Mouse (Mus musculus) erythroid progenitor cell, adult 5-6 weeks (primary cell): Measurements from ENCODE around the gene Dnajb12. TPM values are rescaled to one million over a fixed set of nuclear protein-coding genes. Genes with fewer than 3 reads are reported as not detected.
A peak's percentile ranks its signal among the peaks of the same experiment; 100 is the strongest.
"Not testable (repeated sequence)": the region's sequence is repeated elsewhere in the genome, so short reads cannot be mapped to it uniquely, and the experiment has no call there.

ENCODE experiments used
- ATAC-seq: replicated peaks from 2 replicates; pipeline ENCODE4 v1.8.0; 2016; ENCODE audit warnings: moderate number of reproducible peaks, mild to moderate bottlenecking, moderate TSS enrichment, inconsistent platforms; ENCODE audit not compliant: poor library complexity, low FRiP score, severe bottlenecking
- total RNA-seq, 2 experiments: library from RNA; stranded (forward) in 1 of 2; stranded (reverse) in 1 of 2; fragments of 150-400 nt in 1 of 2; fragments of 186-747, 209-891 nt in 1 of 2; gene quantifications; 2 replicates each; pipeline versions ENCODE4 v1.2.3 to v1.2.4; 2015 to 2017; ENCODE audit warnings: low replicate concordance in 2 of 2

The Dnajb12 gene
- total RNA-seq, 2 experiments from 2014 or later: 27.2 to 30.4 TPM

DNA sequence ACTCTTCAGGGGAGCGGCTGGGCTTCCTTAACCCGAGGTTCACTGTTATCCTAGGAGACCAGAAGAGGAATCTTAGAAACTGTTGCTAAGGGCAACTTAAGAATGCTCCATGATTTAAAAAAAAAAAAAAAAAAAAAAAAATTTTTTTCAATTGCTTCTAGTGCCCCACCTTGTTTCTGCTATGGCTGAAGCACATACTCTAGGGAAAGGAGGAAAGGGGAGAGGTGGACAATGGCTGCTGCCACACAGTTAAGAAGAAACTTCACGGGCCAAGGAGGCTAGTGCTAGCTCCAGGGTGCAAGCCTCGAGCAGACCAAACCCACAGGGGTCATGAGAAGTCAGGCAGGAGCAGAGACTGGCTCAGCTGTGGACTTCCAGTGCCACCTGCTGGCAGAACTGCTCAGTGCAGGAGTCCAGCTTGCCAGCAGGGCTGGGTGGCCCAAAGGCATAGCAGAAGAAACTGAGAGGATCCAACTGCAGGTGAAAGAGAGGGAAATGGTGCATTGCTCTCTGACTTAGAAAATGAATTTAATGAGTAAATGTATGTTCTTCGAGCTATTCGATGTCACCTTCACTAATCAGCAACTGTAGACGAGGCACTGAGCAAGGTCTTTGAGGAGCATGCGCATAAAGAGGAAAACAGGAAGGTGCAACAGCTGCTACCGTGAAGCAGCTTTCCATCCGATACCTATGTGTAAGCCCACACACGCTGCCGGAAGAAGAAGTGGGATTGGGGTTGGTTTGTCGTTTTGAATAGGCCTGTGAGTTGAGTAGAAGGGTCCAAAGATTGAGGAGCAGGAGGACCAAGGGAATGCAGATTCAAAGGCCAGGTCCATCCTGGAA, 14.3 kb upstream of the Dnajb12 start:
- ATAC-seq: peak; percentile 90

DNA sequence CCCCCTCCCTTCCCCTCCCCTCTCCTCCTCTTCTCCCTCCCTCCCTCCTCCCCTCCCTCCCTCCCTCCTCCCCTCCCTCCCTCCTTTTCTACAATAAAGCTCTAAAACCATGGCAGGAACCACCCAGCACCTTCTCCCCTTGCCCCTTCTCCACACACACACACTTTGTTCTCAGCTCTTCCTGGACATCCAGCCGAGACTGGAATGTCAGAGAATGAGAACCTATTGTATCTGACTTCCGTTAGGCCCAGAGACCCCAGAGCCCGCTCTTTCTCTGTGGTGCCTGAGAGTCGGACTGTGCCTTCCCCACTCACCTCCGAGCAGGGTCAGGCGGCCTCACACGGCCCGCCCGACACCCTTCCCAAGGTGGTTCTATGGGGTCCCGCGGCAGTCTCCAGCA, 11.1 kb upstream of the Dnajb12 start:
- no peak for ATAC-seq

DNA sequence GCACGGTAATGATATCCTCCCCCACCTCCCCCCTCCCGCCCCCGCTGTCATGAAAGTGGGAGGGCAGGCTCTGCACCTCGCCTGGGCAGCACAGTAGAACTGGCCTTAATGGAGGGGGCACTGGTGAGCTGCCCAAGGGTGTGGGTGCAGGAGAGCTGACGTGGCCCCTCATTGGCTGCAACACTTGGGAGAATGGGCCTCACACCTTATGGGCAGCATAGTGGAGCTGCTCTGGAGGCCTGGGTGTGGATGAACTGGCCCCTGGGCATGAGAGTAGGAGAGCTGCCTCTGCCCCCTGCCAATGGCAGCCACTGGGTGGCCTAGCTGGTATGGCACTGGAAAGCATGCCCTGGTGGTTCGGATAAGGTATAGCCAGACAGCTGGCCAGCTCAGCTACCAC, 9.3 kb upstream of the Dnajb12 start:
- ATAC-seq: no peak

DNA sequence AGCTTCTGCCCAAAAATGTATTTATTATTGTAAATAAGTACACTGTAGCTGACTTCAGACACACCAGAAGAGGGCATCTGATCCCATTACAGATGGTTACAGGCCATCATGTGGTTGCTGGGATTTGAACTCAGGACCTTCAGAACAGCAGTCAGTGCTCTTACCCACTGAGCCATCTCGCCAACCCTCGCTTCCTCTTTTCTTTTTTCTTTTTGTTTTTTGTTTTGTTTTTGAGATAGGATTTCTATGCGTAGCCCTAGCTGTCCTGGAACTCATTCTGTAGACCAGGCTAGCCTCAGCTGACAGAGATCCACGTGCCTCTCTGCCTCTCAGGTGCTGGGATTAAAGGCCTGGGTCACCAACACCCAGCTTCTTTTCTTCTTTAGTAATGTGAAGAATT, 6.7 kb upstream of the Dnajb12 start:
- ATAC-seq: not testable (repeated sequence)

DNA sequence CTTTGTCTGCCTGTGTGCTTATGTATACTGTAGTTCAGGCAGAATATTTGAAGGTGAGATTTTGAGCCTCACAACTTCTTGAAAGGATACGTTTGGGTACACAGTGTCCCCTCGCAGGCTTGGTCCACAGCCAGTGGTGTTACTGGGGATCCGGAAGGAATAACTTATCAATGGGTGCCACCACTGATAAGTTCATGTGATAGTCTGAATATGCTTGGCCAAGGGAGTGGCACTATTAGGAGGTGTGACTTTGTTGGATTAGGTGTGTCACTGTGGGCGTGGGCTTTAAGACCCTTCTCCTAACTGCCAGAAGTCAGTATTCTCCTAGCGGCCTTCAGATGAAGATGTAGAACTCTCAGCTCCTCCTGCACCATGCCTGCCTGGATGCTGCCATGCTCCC, 6.2 kb upstream of the Dnajb12 start:
- ATAC-seq: peak; percentile 60

DNA sequence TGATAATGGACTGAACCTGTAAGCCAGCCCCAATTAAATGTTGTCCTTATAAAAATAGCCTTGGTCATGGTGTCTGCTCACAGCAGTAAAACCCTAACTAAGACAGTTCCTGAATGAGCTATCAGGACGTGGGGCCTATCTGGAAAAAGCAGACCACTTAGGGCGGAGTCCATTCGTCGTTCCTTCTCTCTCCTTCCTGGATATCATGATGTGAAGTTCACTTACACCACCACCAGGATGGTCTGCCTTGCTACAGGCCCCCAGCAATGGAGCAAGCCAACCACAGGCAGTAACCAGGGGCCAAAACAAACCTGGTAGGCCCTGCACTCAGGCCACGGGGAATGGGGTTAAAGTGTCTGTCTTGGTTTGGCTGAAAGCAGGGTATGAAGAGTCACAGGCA, 5.7 kb upstream of the Dnajb12 start:
- peak; percentile 81 for ATAC-seq

DNA sequence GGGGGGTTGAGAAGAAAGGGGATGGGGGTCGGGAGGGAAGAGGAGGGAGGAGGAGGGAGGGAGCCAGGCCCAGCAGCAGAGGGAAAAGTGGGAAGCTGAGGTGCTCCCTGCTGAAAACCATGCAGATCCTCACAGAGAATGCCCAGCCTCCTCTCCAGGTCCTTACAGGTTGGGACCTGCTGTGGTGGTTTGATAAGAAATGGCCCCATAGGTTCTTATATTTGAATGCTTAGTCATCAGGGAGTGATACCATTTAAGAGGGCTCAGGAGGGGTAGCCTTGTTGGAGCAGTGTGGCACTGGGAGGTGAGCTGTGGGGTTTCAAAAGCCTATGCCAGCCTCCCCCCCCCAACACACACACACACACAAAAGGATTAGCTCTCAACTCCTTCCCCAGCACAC, 4.0 kb upstream of the Dnajb12 start:
- ATAC-seq: peak; percentile 62

DNA sequence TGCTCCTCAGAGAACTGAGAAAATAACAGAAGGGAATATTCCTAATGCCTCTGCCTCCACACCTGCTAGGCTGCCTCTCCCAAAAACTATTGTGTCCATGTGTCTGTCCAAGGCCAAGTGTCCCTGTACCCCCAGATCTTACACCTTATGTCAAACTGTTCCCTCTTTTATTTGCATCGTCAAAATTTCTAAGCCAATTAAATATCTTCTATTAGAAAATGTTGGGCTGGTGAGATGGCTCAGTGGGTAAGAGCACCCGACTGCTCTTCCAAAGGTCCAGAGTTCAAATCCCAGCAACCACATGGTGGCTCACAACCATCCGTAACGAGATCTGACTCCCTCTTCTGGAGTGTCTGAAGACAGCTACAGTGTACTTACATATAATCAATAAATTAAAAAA, 2.7 kb upstream of the Dnajb12 start:
- not testable (repeated sequence) for ATAC-seq

DNA sequence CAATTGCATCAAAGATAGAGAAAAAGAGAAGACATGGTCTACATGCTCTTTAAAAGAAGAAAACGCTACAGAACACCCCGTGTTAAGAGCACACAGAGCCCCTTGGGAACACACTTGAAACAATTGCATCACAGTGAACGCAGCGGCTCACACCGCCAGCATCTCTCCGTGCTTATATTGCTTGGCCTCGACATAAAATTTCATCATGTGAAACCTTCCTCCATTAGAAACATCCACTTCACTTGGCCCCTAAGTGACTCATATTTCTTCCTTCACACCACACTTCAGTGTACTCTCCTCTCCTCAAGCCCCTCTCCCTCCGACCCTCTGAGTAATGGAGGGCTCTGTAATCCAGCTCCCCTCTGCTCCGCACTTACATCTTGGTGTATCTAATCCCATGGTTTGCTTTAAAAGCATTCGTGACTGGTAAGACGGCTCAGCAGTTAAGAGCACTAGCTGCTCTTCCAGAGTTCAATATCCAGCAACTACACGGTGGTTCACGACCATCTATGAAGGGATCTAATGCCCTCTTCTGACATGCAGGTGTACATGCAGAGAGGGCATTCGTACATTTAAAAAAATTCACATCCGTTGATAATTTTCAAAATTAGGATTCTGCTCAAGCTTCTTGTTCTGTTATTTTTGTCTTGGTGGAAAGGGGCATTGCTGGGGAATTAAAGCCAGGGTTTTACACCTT, 1.8 kb upstream of the Dnajb12 start:
- no peak for ATAC-seq

DNA sequence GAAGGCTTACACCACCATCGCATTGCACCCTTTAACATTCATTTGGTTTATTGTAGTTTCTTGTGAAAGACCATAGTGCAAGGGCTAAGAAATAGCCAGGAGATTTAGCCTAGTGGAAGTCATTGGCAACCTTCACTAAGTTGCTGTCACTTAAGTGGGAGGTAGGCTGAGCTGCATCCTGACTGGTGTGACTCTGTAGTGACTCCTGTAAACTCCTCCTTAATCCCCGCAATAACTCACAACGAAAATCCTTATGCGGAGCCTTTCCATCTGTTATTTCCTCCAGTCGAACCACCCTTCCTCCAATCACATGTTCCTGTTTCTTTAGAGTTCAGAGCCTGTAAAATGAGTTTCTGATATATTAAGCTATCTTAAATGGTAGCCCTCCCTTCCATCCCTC, 533 bp upstream of the Dnajb12 start:
- ATAC-seq: peak; percentile 25; the same call in 1 of the 2 replicates

DNA sequence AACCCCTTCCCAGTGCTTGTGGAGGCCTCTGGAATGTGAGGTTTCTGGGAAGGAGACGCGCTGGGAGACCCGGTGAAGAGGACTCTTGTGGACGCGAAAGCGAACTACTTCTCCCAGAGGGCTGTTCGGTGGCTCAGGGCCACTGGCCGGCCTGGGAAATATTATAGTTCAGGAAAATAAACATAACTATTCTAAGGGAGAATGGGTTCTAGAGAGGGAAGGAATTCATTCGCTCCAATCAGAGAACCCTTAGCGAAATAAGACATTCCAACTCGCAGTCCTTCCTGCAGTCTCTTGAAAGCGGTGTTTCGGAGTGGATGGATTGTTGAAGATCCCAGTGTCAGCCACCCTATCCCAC, 652 bp downstream of the Dnajb12 start:
- ATAC-seq: peak; percentile 36

DNA sequence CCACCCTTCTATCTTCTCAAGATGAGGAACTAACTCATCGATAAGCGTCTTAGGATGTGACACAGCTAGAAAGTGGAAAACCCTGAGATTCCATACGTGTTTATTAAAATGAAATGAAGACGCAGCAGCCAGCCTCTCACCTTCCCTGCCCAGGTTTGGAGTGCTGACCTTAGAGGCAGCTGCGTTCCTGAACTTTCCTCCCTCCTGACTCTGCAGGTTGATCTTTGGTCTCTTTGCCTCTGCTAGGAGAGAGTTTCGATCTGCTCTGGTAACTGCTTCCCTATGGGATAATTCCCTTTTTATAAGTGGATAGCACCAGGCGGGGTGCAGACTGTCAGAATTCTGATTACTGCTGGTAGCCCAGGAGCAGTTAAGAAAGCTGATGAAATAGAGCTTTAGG, 1.5 kb downstream of the Dnajb12 start:
- no peak for ATAC-seq

DNA sequence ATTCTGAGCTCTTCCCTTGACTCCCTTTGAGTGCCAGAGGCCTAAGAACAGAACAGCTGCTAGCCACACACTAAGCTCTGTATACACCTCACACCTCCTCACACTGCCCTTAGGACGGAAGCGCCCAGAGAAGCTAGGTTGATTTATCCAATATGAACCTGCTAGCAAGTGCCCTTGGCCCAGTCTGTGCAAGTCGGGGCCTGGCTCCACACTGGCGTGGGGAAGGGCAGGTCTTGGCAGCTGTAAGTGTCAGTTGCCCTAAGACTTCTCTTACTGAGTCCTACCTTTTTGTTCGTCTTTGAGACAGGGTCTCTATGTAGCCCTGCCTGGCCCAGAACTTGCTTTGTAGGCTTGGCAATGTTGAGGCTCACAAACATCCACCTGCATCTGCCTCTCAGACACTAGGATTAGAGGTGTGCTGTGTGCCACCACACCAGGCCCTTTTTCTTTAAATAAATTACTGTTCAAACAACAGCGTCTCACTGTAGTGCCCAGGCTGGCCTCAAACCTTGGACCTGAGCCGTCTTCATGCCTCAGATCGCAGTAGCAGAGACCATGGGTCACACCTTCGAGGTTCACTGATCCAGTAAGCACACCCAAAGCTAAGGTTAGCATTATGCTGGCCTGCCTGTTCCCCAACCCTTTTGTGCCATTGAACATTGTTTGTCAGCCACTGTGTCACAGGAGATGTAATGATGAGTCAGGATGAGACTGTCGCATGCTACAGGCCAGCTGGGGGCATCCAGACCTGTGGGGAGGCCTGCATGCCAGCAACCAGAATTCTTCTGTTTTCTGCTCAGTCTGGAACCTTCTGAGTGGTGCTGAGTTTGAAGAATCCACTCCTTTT, 5.2 kb downstream of the Dnajb12 start:
- ATAC-seq: no peak

DNA sequence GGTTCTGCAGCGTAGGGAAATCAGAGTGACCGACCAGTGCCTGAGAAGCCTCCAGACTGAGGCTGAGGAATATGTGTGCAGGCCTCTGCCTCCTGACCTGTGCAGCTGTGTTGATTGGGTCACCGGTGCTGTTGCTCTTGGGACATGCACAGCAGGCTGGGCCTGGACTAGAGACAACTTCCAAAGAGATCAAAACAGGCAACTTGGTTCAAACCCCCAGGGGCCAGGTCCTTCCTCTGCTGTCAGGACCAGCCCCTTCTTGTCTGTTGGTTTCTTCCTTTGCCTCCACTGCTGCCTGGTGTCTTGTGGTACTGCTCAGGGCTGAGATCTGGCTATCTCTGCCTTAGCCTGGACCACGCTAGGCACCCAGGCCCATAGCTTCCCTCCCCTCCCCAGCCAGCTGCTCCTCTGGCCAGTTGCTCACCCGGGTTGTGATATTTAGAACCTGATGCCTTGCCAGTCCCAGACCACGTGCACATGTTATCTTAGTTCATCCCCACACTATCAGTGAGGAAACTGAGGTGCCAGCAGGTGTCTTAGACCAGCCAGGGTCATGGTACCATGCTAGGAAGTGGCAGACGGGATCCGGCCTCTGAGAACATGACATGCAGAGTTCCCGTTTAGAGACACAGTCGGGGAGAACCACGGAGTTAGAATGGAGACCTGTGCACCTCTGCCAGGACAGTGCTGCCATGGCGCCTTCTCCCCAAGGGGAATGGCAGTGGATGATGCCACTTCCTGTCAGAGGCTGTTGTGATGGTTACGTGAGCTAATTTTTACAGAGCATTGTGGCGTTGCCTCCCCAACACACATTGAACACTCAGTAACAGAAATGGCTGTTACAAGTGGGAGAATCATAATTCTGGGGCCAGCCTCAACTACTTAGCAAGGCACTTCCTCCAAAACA, 6.1 kb downstream of the Dnajb12 start:
- peak; percentile 11; the same call in 1 of the 2 replicates for ATAC-seq

DNA sequence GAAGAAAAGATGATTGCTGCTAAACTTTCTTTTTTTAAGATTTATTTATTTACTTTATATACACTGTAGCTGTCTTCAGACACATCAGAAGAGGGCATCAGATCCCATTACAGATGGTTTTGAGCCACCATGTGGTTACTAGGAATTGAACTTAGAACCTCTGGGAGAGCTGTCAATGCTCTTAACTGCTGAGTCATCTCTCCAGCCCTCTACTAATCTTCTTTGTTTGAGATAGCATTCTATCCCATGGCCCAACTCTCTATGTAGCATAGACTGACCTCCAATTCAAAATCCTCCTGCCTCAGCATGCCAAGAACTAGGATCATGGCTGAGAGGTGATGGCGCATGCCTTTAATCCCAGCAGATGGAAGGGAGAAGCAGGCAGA, 6.7 kb downstream of the Dnajb12 start:
- ATAC-seq: no peak

DNA sequence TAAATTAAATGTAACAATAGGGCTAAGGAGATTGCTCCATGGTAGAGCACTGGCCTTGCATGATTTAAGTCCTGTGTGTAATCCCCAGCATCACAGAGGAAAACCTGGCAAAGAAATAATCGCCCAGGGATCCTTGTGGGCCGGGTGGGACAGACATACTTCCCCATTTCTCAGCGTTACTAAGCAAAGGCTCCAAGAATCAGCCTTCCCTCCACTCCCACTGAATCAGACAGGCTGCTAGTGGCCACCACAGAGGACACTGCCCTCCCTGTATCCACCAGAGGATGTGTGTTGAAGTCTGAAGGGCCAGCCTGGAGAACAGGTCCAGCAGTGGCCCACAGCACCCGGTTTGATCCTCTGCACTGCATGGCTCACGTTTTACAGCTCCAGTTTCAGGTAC, 8.1 kb downstream of the Dnajb12 start:
- no peak for ATAC-seq

DNA sequence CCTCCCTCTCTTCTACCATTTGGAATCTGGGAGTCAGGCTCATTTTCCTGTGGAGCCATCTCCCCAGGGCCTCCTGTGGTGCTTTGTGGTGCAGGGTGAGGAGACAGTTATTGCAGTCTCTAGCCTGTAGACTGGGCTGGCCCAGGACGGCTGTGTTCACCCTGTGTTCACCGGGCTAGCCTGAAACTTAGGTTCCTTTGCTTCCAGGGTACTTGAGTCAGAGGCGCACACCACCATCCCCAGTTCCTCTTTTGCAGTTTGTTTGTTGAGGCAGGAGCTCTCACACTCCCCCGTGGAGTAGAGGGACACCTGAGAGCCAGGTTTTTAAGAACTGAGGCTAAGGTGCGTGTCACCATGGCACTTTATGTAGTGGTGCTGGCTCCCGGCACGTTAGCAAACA, 10.0 kb downstream of the Dnajb12 start:
- ATAC-seq: no peak

DNA sequence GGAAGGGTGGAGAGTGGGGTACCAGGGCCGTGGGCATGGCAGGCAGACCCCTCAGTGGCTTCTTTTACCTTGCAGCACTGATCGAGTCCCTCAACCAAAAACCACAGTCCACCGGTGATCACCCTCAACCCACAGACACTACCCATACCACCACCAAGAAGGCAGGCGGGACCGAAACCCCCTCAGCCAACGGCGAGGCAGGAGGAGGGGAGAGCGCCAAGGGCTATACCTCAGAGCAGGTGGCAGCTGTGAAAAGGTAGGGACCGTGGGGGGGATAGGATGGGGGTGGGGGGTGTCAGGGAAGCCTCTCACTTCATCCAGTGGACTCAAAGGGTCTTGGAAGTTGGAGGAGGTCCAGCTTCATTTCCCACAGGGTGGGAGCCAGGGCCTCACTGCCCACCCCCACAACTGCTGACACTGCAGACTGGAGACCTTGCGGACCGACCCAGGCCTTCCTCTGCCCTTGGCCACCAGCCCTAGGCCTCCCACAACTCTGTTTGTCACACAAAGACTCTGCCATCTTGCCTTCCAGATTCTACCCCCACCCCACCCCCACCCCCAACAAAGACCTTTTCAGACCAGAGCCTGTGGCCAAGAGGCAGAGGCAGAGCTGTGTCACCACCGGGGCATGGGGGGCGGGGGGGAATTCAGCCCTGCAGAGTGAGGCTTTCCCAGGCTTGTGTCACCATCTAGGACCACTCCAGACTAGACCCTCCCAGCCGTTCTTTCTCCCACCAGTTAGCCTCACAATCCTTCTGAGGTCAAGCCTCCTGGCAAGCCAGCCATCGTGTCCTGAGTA, 10.8 kb downstream of the Dnajb12 start:
- ATAC-seq: no peak

DNA sequence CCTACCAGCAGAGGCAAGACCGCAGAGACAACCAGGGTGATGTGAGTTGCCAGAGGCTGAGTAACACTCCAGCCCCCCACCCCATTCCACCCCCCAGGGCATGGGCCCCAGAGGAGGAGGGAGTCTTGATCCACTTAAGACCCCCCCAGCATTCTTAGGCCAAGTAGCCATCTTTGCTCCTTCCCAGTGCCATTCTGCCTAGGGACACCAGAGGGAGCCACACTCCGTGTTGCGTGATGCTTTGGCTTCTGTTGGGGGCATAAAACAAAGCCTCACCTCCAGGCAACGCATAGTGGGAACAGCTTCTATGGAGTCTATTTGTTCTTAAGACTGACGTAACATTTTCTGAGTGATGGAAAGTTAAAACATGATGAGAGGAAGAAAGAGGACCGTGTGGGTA, 13.6 kb downstream of the Dnajb12 start:
- ATAC-seq: no peak
